In genomic region chr5:98328848-98329624, GRCm38 (mm10) we compare ENCODE assay signal across 7 mouse cellular contexts. TPM values are rescaled to one million over a fixed set of nuclear protein-coding genes. Genes with fewer than 3 reads are reported as not detected.
DNase-seq lines count a peak whose midpoint lies in the region; ATAC-seq and TF ChIP-seq lines count a peak whose summit lies in the region.

Gene Cfap299 (plus strand): TSS chr5:98329304.

- DNase-seq in adrenal gland, postnatal 25 days: peak; percentile 84
- peak; percentile 59 for DNase-seq in heart, adult 8-10 months (ENCODE audit: low spot score)
- DNase-seq in kidney, adult 8-10 months: peak; percentile 69 to 85
- peak; percentile 19 to 64 for DNase-seq in spleen, adult 2 months (ENCODE audit: low read depth in 1 of 2, low spot score in 2 of 2)

- peak; percentile 90 for ATAC-seq in embryonic facial prominence, embryonic 12.5 days (ENCODE audit: insufficient number of reproducible peaks, insufficient read depth, low FRiP score, low TSS enrichment)
- ATAC-seq in limb, embryonic 12.5 days (ENCODE audit: insufficient number of reproducible peaks, insufficient read depth, low FRiP score, low TSS enrichment, low read depth): peak; percentile 96
- ATAC-seq in midbrain, embryonic 15.5 days (replicated peaks): peak; percentile 96

- no peak for TF ChIP-seq POLR2A in spleen, adult 2 months (IDR thresholded peaks at IDR 0.05; ENCODE audit: low read depth, low read length)

- peak within 1 kb of the TSS; percentile 31; the same call in 1 of the 2 replicates for H3K9ac ChIP-seq in embryonic facial prominence, embryonic 12.5 days
- H3K9ac ChIP-seq in limb, embryonic 12.5 days (replicated peaks): peak within 1 kb of the TSS; percentile 37
- H3K9ac ChIP-seq in midbrain, embryonic 15.5 days: 0 out of 2 replicates have a peak within 1 kb of the TSS, but pooled peaks have one; percentile 29

- no peaks in the 10 kb centered on the region; the same call in 1 of the 2 replicates for H3K27me3 ChIP-seq in embryonic facial prominence, embryonic 12.5 days
- peaks cover 15% of the 10 kb centered on the region; the same call in 1 of the 2 replicates for H3K27me3 ChIP-seq in limb, embryonic 12.5 days
- H3K27me3 ChIP-seq in midbrain, embryonic 15.5 days (replicated peaks): peaks cover 6% of the 10 kb centered on the region; the same call in 1 of the 2 replicates
- H3K27me3 ChIP-seq in spleen, adult 2 months (ENCODE audit: control insufficient read depth, insufficient read depth, low read length): no peaks in the 10 kb centered on the region

- H3K36me3 ChIP-seq in embryonic facial prominence, embryonic 12.5 days: no peaks in the 10 kb centered on the region
- H3K36me3 ChIP-seq in limb, embryonic 12.5 days: no peaks in the 10 kb centered on the region
- no peaks in the 10 kb centered on the region for H3K36me3 ChIP-seq in midbrain, embryonic 15.5 days (replicated peaks)
- no peaks in the 10 kb centered on the region for H3K36me3 ChIP-seq in spleen, adult 2 months (ENCODE audit: control insufficient read depth, insufficient read depth, low read length)

- TF ChIP-seq CTCF in spleen, adult 2 months (IDR thresholded peaks at IDR 0.05; ENCODE audit: extremely low read depth, insufficient read depth, insufficient read length, insufficient replicate concordance): peak; percentile 96

- 2% methylated on average over 46 of the region's 46 CpGs for WGBS in embryonic facial prominence, embryonic 12.5 days
- WGBS in limb, embryonic 12.5 days: 1% methylated on average over 46 of the region's 46 CpGs
- WGBS in midbrain, embryonic 15.5 days: 1% methylated on average over 46 of the region's 46 CpGs
- whole genome bisulfite sequencing in spleen, adult 2 months: 2% methylated on average over 46 of the region's 46 CpGs

- H3K27ac ChIP-seq in embryonic facial prominence, embryonic 12.5 days: no peak within 1 kb of the TSS
- no peak within 1 kb of the TSS for H3K27ac ChIP-seq in limb, embryonic 12.5 days
- no peak within 1 kb of the TSS for H3K27ac ChIP-seq in midbrain, embryonic 15.5 days
- H3K27ac ChIP-seq in spleen, adult 2 months (ENCODE audit: insufficient read depth, low read length): no peak within 1 kb of the TSS

- no peaks in the 10 kb centered on the region for H3K9me3 ChIP-seq in embryonic facial prominence, embryonic 12.5 days
- H3K9me3 ChIP-seq in limb, embryonic 12.5 days: no peaks in the 10 kb centered on the region
- H3K9me3 ChIP-seq in midbrain, embryonic 15.5 days: no peaks in the 10 kb centered on the region

- no peaks in the 10 kb centered on the region for H3K4me1 ChIP-seq in embryonic facial prominence, embryonic 12.5 days
- no peaks in the 10 kb centered on the region for H3K4me1 ChIP-seq in limb, embryonic 12.5 days (replicated peaks)
- H3K4me1 ChIP-seq in midbrain, embryonic 15.5 days: peaks cover 3% of the 10 kb centered on the region; the same call in 1 of the 2 replicates
- no peaks in the 10 kb centered on the region; the same call in 1 of the 2 replicates for H3K4me1 ChIP-seq in spleen, adult 2 months (ENCODE audit: control insufficient read depth, insufficient read depth, insufficient read length)

- H3K4me3 ChIP-seq in embryonic facial prominence, embryonic 12.5 days: peak within 1 kb of the TSS; percentile 54
- H3K4me3 ChIP-seq in limb, embryonic 12.5 days (replicated peaks): peak within 1 kb of the TSS; percentile 61
- peak within 1 kb of the TSS; percentile 51 for H3K4me3 ChIP-seq in midbrain, embryonic 15.5 days
- peak within 1 kb of the TSS; percentile 56 for H3K4me3 ChIP-seq in spleen, adult 2 months (ENCODE audit: extremely low read depth, insufficient read depth, insufficient read length)

- H3K4me2 ChIP-seq in embryonic facial prominence, embryonic 12.5 days (replicated peaks): peak within 1 kb of the TSS; percentile 63
- peak within 1 kb of the TSS; percentile 73 for H3K4me2 ChIP-seq in limb, embryonic 12.5 days
- H3K4me2 ChIP-seq in midbrain, embryonic 15.5 days: peak within 1 kb of the TSS; percentile 93

RNA-seq across cellular contexts. Expression of gene Cfap299, which starts in this region (rescaled TPM):
- not detected in 2 replicates for total RNA-seq in adrenal gland, postnatal 25 days (2021)
- 0.46 and 0.83 TPM in 2 replicates for polyA plus RNA-seq in embryonic facial prominence, embryonic 12.5 days (2016; fragmentation: Nextera tagmentation; extraction: Ambion mirVana)
- total RNA-seq in heart, adult 8-10 months (2022): not detected
- 0.51 TPM in 1 of 2 replicates, not detected in the other for polyA plus RNA-seq in limb, embryonic 12.5 days (2016; fragmentation: Nextera tagmentation; extraction: Ambion mirVana)
- 1.5 and 2.2 TPM in 2 replicates for polyA plus RNA-seq in midbrain, embryonic 15.5 days (2015; fragmentation: Nextera tagmentation; extraction: Ambion mirVana)
- polyA plus RNA-seq in spleen, adult 2 months (2012; rRNA removed): not detected in 2 replicates

Comparison
In these comparisons a context has a peak if more than half of its experiments do, and no peak if none do; other contexts are left out.
1. Peak in DNase-seq in adrenal gland, postnatal 25 days; RNA of the gene not detected or under 1 TPM.
2. Peak in ATAC-seq, H3K4me3 ChIP-seq, H3K9ac ChIP-seq and H3K4me2 ChIP-seq in embryonic facial prominence, embryonic 12.5 days; RNA of the gene not detected or under 1 TPM.
3. Peak in DNase-seq in heart, adult 8-10 months; RNA of the gene not detected or under 1 TPM.
4. Peak in ATAC-seq, H3K4me3 ChIP-seq, H3K9ac ChIP-seq and H3K4me2 ChIP-seq in limb, embryonic 12.5 days; RNA of the gene not detected or under 1 TPM.
5. Peak in DNase-seq and H3K4me3 ChIP-seq in spleen, adult 2 months; RNA of the gene not detected or under 1 TPM.